Mouse (Mus musculus) lung, embryonic 14.5 days (tissue): Measurements from ENCODE around the gene Anxa11. TPM values are rescaled to one million over a fixed set of nuclear protein-coding genes. Genes with fewer than 3 reads are reported as not detected.
A peak's percentile ranks its signal among the peaks of the same experiment; 100 is the strongest.
"Not testable (repeated sequence)": the region's sequence is repeated elsewhere in the genome, so short reads cannot be mapped to it uniquely, and the experiment has no call there.

Experiments used
- ATAC-seq: fragments of 200-750 bp; cut with Nextera tagmentation; 2 replicates; pipeline ENCODE4 v1.8.0; 2017; ENCODE audit warnings: mild to moderate bottlenecking, moderate TSS enrichment, moderate library complexity; ENCODE audit not compliant: insufficient read depth
- DNase-seq: peaks from one replicate; pipeline ENCODE4 v3.0.0-alpha.2; 2015
- H3K27ac ChIP-seq: fragments of 300-500 bp; sonication (generic); 2 replicates; pipeline ENCODE4 v1.5.1; 2014; ENCODE audit warnings: low read depth, mild to moderate bottlenecking, moderate library complexity
- H3K27me3 ChIP-seq: fragments of 300-500 bp; sonication (generic); 2 replicates; pipeline ENCODE4 v1.6.1; 2014; ENCODE audit warnings: low read length, control low read depth; ENCODE audit not compliant: insufficient read depth
- H3K36me3 ChIP-seq: fragments of 300-500 bp; sonication (generic); 2 replicates; pipeline ENCODE4 v1.6.1; 2014; ENCODE audit warnings: control low read depth; ENCODE audit not compliant: insufficient read depth
- H3K4me1 ChIP-seq: fragments of 300-500 bp; sonication (generic); 2 replicates; pipeline ENCODE4 v1.6.1; 2014; ENCODE audit warnings: antibody characterized with exemption, control low read depth; ENCODE audit not compliant: insufficient read depth
- H3K4me2 ChIP-seq: fragments of 300-500 bp; sonication (generic); 2 replicates; pipeline ENCODE4 v1.6.1; 2014; ENCODE audit warnings: mild to moderate bottlenecking
- H3K4me3 ChIP-seq: fragments of 300-500 bp; sonication (generic); 2 replicates; pipeline ENCODE4 v1.5.1; 2014; ENCODE audit warnings: low read depth, low read length
- H3K9ac ChIP-seq: fragments of 300-500 bp; sonication (generic); 2 replicates; pipeline ENCODE4 v1.6.1; 2014
- H3K9me3 ChIP-seq: fragments of 300-500 bp; sonication (generic); 2 replicates; pipeline ENCODE4 v1.6.1; 2016; ENCODE audit warnings: low read depth, low read length, control low read depth
- CTCF ChIP-seq: IDR thresholded peaks from 2 replicates; pipeline ENCODE4 v1.5.1; 2016; ENCODE audit warnings: antibody characterized with exemption, low read depth
- WGBS: fragments of 180-500 bp; shearing (Covaris S2); extraction: QIAGEN DNeasy Blood & Tissue Kit; methylation state at CpG from one replicate; pipeline ENCODE4 v1.1.7; 2014; 5-methylcytosine and 5-hydroxymethylcytosine counted together
- polyA plus RNA-seq: library from polyadenylated mRNA; unstranded; fragments of >200 nt; fragmentation: Nextera tagmentation; extraction: Ambion mirVana; gene quantifications from 2 replicates; pipeline ENCODE4 v1.2.1, GENCODE M21; 2014

Gene Anxa11
- polyA plus RNA-seq, 1 experiment from 2014 or later, result 19.4 TPM

- Histone ChIP-seq H3K36me3 (no peaks in the 10 kb centered on the region), H3K27ac (peak overlapping the region; percentile 72; the same call in 1 of the 2 replicates), H3K4me3 (no peak overlapping the region), H3K27me3 (no peaks in the 10 kb centered on the region), H3K4me1 (peaks cover 13% of the 10 kb centered on the region; the same call in 1 of the 2 replicates), H3K9ac (no peak overlapping the region), H3K4me2 (no peak overlapping the region), H3K9me3 (no peaks in the 10 kb centered on the region)
- DNase-seq (peak; percentile 59), ATAC-seq (no peak)
- no peak for TF ChIP-seq CTCF
Observed at GRCm38 (mm10) chr14:25802511-25802910, 39.4 kb upstream of the Anxa11 start.

DNA sequence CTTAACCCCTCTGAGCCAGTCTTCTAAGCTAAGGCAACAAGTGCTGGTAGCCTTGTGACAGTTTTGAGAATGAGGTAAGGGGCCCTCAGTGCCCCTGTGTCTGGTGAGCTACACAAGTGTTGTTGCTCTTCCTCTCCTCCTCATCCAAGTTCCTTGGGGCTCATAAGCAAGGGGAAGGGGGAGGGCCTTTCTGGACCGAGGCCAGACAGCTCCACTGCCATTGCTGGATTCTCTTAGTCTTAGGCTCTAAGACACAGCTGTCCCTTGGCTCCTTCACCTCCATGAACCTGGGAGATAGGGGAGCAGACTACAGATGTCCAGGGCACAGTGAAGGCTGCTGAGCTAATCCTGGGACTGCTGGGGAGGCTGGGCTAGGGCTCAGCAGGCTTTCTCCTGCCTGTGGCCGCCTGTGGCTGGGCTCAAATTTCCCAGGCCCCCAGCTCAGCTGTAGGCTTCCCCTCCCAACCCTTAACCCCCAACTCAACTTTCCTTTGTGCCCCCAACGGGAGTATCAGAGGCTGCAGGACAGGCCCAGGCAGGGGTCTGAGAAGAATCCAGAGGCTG is 38.6 kb upstream of the Anxa11 start:
- Histone ChIP-seq H3K4me1 (peaks cover 13% of the 10 kb centered on the region; the same call in 1 of the 2 replicates), H3K36me3 (no peaks in the 10 kb centered on the region), H3K4me2 (no peak overlapping the region), H3K27ac (peak overlapping the region; percentile 72; the same call in 1 of the 2 replicates), H3K27me3 (no peaks in the 10 kb centered on the region), H3K9ac (no peak overlapping the region), H3K4me3 (no peak overlapping the region), H3K9me3 (no peaks in the 10 kb centered on the region)
- DNase-seq, result peak; percentile 67
- peak; percentile 46 for ATAC-seq
- no peak for TF ChIP-seq CTCF
- 8% methylated on average over 3 of the region's 3 CpGs for WGBS

GRCm38 (mm10) chr14:25805871-25806270 is 36.1 kb upstream of the Anxa11 start:
- no peak overlapping the region for H3K27ac ChIP-seq
- no peak for ATAC-seq
- 53% methylated on average over 7 of the region's 7 CpGs for WGBS
- TF ChIP-seq CTCF, result no peak
- H3K9ac ChIP-seq, result no peak overlapping the region
- H3K27me3 ChIP-seq, result no peaks in the 10 kb centered on the region
- no peaks in the 10 kb centered on the region for H3K36me3 ChIP-seq
- peak; percentile 30 for DNase-seq
- no peak overlapping the region for H3K4me2 ChIP-seq
- H3K4me1 ChIP-seq, result peaks cover 13% of the 10 kb centered on the region; the same call in 1 of the 2 replicates
- H3K4me3 ChIP-seq, result no peak overlapping the region
- no peaks in the 10 kb centered on the region for H3K9me3 ChIP-seq

DNA sequence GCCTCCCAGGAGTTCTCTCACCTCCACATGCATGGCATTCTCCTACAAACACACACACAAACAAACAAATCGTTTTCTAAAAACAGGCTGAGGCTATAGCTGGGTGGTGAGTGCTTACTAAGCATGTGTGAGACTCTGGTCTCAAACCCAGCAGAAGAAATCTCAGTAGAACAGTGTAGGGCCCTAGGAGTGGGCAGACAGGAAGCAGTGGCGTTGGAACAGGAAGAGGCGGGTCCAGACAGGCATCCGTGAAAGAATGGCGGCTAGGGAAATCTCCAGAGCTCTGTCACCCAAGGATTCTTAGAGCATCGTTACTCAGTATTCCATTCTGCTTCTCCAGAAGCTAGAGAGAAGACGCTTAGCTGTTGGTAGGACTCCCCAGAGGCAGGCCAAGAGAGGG is 35.4 kb upstream of the Anxa11 start:
- Histone ChIP-seq H3K4me3 (no peak overlapping the region), H3K27me3 (no peaks in the 10 kb centered on the region), H3K4me1 (peaks cover 13% of the 10 kb centered on the region; the same call in 1 of the 2 replicates), H3K36me3 (no peaks in the 10 kb centered on the region), H3K9me3 (no peaks in the 10 kb centered on the region), H3K27ac (no peak overlapping the region), H3K4me2 (no peak overlapping the region), H3K9ac (no peak overlapping the region)
- DNase-seq (no peak), ATAC-seq (no peak)
- 82% methylated on average over 7 of the region's 7 CpGs for WGBS
- no peak for TF ChIP-seq CTCF

GRCm38 (mm10) chr14:25811026-25811425 is 30.9 kb upstream of the Anxa11 start:
- not testable (repeated sequence) for H3K4me2 ChIP-seq, H3K9ac ChIP-seq, H3K27ac ChIP-seq, H3K4me3 ChIP-seq, DNase-seq, H3K27me3 ChIP-seq, H3K36me3 ChIP-seq, H3K9me3 ChIP-seq, H3K4me1 ChIP-seq, ATAC-seq
- WGBS, result 70% methylated on average over 1 of the region's 1 CpGs

- no peak for ATAC-seq
- Histone ChIP-seq H3K27me3 (no peaks in the 10 kb centered on the region), H3K36me3 (no peaks in the 10 kb centered on the region), H3K9ac (no peak overlapping the region), H3K9me3 (no peaks in the 10 kb centered on the region), H3K27ac (no peak overlapping the region), H3K4me2 (no peak overlapping the region), H3K4me1 (no peaks in the 10 kb centered on the region), H3K4me3 (no peak overlapping the region)
- DNase-seq, result no peak
- no peak for TF ChIP-seq CTCF
Observed at GRCm38 (mm10) chr14:25814140-25814539, 27.8 kb upstream of the Anxa11 start.

- 7% methylated on average over 9 of the region's 9 CpGs for WGBS
- peak; percentile 97 for TF ChIP-seq CTCF
- Histone ChIP-seq H3K4me2 (no peak overlapping the region), H3K4me1 (no peaks in the 10 kb centered on the region), H3K9ac (no peak overlapping the region), H3K9me3 (no peaks in the 10 kb centered on the region), H3K36me3 (no peaks in the 10 kb centered on the region), H3K4me3 (no peak overlapping the region), H3K27ac (no peak overlapping the region), H3K27me3 (no peaks in the 10 kb centered on the region)
- ATAC-seq (peak; percentile 62), DNase-seq (peak; percentile 90)
Observed at GRCm38 (mm10) chr14:25816416-25816815, 25.5 kb upstream of the Anxa11 start.

DNA sequence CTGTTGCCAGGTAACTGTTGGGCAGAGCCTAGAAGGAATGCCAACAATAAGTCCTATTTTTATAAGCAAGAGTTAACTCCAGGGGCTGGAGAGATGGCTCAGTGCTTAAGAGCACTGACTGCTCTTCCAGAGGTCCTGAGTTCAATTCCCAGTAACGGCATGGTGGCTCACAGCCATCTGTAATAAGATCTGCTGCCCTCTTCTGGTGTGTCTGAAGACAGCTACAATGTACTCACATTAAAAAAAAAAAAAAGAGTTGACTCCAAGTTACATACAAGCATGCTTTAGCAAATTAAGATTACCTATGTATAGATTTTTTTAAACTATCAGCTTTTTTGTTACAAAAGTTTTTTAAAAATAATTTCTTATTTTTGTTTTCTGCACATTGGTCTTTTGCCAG is 19.4 kb upstream of the Anxa11 start:
- DNase-seq (no peak), ATAC-seq (no peak)
- Histone ChIP-seq H3K27ac (no peak overlapping the region), H3K27me3 (no peaks in the 10 kb centered on the region), H3K9me3 (no peaks in the 10 kb centered on the region), H3K4me1 (no peaks in the 10 kb centered on the region), H3K4me3 (no peak overlapping the region), H3K4me2 (no peak overlapping the region), H3K9ac (no peak overlapping the region), H3K36me3 (no peaks in the 10 kb centered on the region)
- no peak for TF ChIP-seq CTCF
- WGBS, result 70% methylated on average over 1 of the region's 1 CpGs
